Mouse (Mus musculus) heart, embryonic 16.5 days (tissue): ENCODE results near the gene Tmem129. TPM values are rescaled to one million over a fixed set of nuclear protein-coding genes. Genes with fewer than 3 reads are reported as not detected.

Experiments used
- ATAC-seq: fragments of 200-750 bp; cut with Nextera tagmentation; replicated peaks from 2 replicates; pipeline ENCODE4 v1.8.0; 2017; ENCODE audit warnings: moderate number of reproducible peaks; ENCODE audit not compliant: insufficient read depth, low FRiP score; ENCODE audit errors: extremely low read depth
- H3K27ac ChIP-seq: fragments of 300-500 bp; sonication (generic); 2 replicates; pipeline ENCODE4 v1.5.1; 2014; ENCODE audit warnings: mild to moderate bottlenecking, low read length, control low read depth, moderate library complexity
- H3K27me3 ChIP-seq: fragments of 300-500 bp; sonication (generic); 2 replicates; pipeline ENCODE4 v1.6.1; 2014; ENCODE audit warnings: low read length, mixed read lengths; ENCODE audit not compliant: control insufficient read depth, insufficient read depth
- H3K36me3 ChIP-seq: fragments of 300-500 bp; sonication (generic); 2 replicates; pipeline ENCODE4 v1.6.1; 2014; ENCODE audit not compliant: control insufficient read depth, insufficient read depth
- H3K4me1 ChIP-seq: fragments of 300-500 bp; sonication (generic); 2 replicates; pipeline ENCODE4 v1.6.1; 2014; ENCODE audit warnings: low read length, mixed read lengths; ENCODE audit not compliant: control insufficient read depth, insufficient read depth
- H3K4me2 ChIP-seq: fragments of 300-500 bp; sonication (generic); 2 replicates; pipeline ENCODE4 v1.6.1; 2014; ENCODE audit warnings: low read depth, mild to moderate bottlenecking, control low read depth, low read length
- H3K4me3 ChIP-seq: fragments of 300-500 bp; sonication (generic); 2 replicates; pipeline ENCODE4 v1.5.1; 2014; ENCODE audit warnings: mild to moderate bottlenecking, control low read depth, low read length
- H3K9ac ChIP-seq: fragments of 300-500 bp; sonication (generic); 2 replicates; pipeline ENCODE4 v1.6.1; 2014; ENCODE audit warnings: low read length, control low read depth
- H3K9me3 ChIP-seq: fragments of 300-500 bp; sonication (generic); replicated peaks from 2 replicates; pipeline ENCODE4 v1.6.1; 2016; ENCODE audit warnings: low read length; ENCODE audit not compliant: control insufficient read depth
- WGBS: fragments of 180-500 bp; shearing (Covaris S2); extraction: QIAGEN DNeasy Blood & Tissue Kit; methylation state at CpG from one replicate; pipeline ENCODE4 v1.1.7; 2014; 5-methylcytosine and 5-hydroxymethylcytosine counted together
- polyA plus RNA-seq: library from polyadenylated mRNA; unstranded; fragments of >200 nt; fragmentation: Nextera tagmentation; extraction: Ambion mirVana; gene quantifications from 2 replicates; pipeline ENCODE4 v1.2.1, GENCODE M21; 2015

Gene Tmem129
- polyA plus RNA-seq, 1 experiment from 2014 or later: 37.4 TPM

DNA sequence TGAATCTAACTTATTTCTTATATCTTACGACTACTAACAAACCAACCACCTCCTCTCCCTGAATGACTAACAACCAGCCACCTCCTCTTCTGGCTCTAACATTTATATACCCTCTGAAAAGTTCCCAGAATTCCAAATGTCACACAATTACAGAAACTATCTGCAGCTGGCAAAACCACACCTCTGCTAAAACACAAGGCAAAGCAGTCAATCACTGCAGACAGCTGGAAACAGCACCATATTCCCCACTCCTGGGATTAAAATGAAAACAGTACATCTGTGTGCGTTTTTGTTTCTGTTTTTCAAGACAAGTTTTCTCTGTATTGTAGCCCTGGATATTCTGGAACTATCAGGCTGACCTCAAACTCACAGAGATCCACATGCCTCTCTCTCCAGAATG is 35.5 kb downstream of the Tmem129 start:
- H3K9me3 ChIP-seq: no peaks in the 10 kb centered on the region
- H3K4me1 ChIP-seq: peaks cover 5% of the 10 kb centered on the region
- 91% methylated on average over 2 of the region's 2 CpGs for WGBS
- H3K36me3 ChIP-seq: no peaks in the 10 kb centered on the region
- no peak for ATAC-seq
- H3K27me3 ChIP-seq: no peaks in the 10 kb centered on the region
- H3K27ac ChIP-seq: no peak overlapping the region
- H3K4me2 ChIP-seq: no peak overlapping the region
- no peak overlapping the region for H3K4me3 ChIP-seq
- no peak overlapping the region for H3K9ac ChIP-seq

DNA sequence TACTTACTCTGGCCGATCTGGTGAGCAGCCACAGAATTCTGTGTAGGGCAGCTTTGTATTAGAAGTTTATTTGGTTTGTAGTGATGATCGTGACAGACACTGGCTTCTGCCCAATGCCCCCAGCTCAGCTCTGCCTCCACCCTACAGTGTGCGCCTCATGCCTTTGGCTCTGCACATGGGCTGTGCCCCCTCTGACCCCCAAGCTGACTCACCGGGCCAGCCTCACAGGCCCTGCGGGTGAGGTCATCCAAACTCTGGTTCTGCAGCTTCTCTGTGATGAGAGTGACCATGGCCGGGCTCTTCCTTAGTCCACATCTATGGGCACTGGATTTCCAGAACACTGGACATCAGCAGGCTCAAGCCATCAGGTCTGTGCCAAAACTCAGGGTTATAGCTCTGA is 43.8 kb downstream of the Tmem129 start:
- H3K9ac ChIP-seq: no peak overlapping the region
- H3K36me3 ChIP-seq: peaks cover 22% of the 10 kb centered on the region
- no peaks in the 10 kb centered on the region for H3K27me3 ChIP-seq
- no peak overlapping the region for H3K4me3 ChIP-seq
- H3K9me3 ChIP-seq: no peaks in the 10 kb centered on the region
- H3K4me2 ChIP-seq: no peak overlapping the region
- 78% methylated on average over 6 of the region's 6 CpGs for WGBS
- H3K27ac ChIP-seq: no peak overlapping the region
- no peak for ATAC-seq
- no peaks in the 10 kb centered on the region for H3K4me1 ChIP-seq

DNA sequence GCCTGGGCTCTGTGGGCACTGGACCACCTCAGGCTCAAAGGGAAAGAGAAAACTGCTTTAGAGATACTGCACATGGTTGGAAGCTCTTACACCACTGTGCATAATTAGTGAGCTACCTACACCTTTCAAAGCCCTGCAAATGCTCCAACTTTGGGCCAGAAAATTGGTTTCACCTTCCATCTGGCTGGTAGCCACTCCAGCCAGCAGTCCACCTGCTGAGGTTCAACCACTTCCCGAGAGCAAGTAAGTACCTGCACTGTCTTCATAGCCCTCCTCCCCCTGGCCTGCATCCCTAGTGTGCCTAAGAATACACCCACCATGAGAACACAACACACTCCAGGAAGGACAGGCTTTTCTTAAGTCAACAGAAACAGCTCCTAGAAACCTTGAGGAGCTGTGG is 46.4 kb downstream of the Tmem129 start:
- H3K27me3 ChIP-seq: no peaks in the 10 kb centered on the region
- WGBS: 85% methylated on average over 1 of the region's 1 CpGs
- H3K36me3 ChIP-seq: peaks cover 43% of the 10 kb centered on the region

DNA sequence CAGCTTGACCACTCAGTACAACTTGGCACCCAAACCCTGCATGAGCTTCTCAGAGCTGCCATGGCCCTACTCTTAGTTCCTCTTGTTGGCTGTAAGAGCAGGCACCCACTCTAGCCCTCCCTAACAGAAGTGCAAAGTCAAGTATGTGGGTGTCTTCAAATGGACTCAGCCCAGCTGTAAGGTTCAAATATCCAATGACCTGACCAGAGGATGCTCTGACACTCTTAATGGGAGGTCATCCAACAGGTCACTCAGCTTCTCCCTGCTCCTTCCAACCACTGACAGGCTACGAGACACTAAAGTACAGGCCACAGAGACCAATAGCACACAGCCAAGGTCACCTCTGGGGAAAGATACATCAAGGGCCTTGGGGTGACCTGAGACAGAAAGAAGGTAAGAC is 49.0 kb downstream of the Tmem129 start:
- Histone ChIP-seq H3K4me1 (no peaks in the 10 kb centered on the region), H3K27me3 (no peaks in the 10 kb centered on the region), H3K36me3 (peaks cover 44% of the 10 kb centered on the region), H3K9ac (no peak overlapping the region), H3K27ac (no peak overlapping the region), H3K4me2 (no peak overlapping the region), H3K9me3 (no peaks in the 10 kb centered on the region), H3K4me3 (no peak overlapping the region)
- ATAC-seq: no peak
- 77% methylated on average over 1 of the region's 1 CpGs for WGBS

More for the DNA sequence above, 46.4 kb downstream of the Tmem129 start:
- Histone ChIP-seq H3K4me2 (no peak overlapping the region), H3K4me3 (no peak overlapping the region), H3K4me1 (no peaks in the 10 kb centered on the region), H3K27ac (no peak overlapping the region), H3K9me3 (no peaks in the 10 kb centered on the region), H3K9ac (no peak overlapping the region)
- ATAC-seq: no peak

DNA sequence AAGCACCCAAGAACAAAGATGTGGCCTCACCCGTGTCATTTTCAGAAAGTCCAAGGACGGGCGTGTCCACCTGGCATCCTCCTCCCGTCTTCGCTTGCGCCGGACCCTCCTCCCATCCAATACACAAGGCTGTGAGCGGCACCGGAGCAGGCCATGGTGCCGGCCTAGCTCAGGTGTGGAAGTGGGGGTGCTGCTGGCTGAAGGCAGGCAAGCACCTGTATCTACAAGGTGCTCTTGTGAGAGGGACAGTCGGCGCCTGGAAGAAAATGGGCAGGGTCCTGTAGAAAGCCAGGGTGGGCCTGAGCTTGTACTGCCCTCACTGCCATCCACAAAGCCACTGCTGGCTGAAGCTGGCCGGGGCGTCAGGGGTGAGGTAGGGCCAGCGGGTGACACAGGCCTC is 50.8 kb downstream of the Tmem129 start:
- Histone ChIP-seq H3K9ac (no peak overlapping the region), H3K4me2 (no peak overlapping the region), H3K9me3 (no peaks in the 10 kb centered on the region), H3K4me1 (no peaks in the 10 kb centered on the region), H3K27ac (no peak overlapping the region), H3K27me3 (no peaks in the 10 kb centered on the region), H3K4me3 (no peak overlapping the region), H3K36me3 (peaks cover 37% of the 10 kb centered on the region)
- no peak for ATAC-seq
- WGBS: 95% methylated on average over 15 of the region's 15 CpGs

DNA sequence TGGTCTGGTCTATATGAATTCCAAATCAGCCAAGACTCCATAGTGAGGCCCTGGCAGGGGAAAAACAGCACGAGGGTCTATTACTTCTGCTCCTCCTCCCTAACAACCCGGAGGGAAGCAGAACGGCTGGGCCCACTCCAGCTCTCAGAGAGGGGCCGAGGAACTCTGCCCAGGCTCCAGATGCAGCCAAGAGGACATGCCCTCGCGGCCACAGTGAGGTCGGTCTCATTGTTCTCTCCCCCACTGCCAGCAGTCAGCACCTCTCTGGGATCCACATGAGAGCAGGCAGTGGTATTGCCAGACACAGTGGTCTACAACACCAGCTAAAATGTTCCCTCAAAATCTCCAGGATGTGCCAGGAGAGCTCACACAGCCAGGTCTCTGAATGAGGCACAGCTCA is 51.6 kb downstream of the Tmem129 start:
- Histone ChIP-seq H3K27me3 (no peaks in the 10 kb centered on the region), H3K36me3 (peaks cover 33% of the 10 kb centered on the region)

GRCm38 (mm10) chr5:33605314-33605713 is 52.9 kb downstream of the Tmem129 start:
- Histone ChIP-seq H3K4me3 (no peak overlapping the region), H3K9ac (no peak overlapping the region), H3K9me3 (no peaks in the 10 kb centered on the region), H3K4me1 (no peaks in the 10 kb centered on the region), H3K27ac (no peak overlapping the region), H3K4me2 (no peak overlapping the region), H3K36me3 (peaks cover 33% of the 10 kb centered on the region), H3K27me3 (no peaks in the 10 kb centered on the region)
- no peak for ATAC-seq
- 78% methylated on average over 5 of the region's 5 CpGs for WGBS

More for the DNA sequence above, 51.6 kb downstream of the Tmem129 start:
- Histone ChIP-seq H3K9me3 (no peaks in the 10 kb centered on the region), H3K9ac (no peak overlapping the region), H3K4me2 (no peak overlapping the region), H3K27ac (no peak overlapping the region), H3K4me3 (no peak overlapping the region), H3K4me1 (no peaks in the 10 kb centered on the region)
- ATAC-seq: no peak
- WGBS: 77% methylated on average over 7 of the region's 7 CpGs

Other genes with a start within 250 kb of the Tmem129 start
- not detected in 2 replicates for gene Nkx1-1, start 224.4 kb downstream of the Tmem129 start, polyA plus RNA-seq
- gene Fam53a, start 28.8 kb downstream of the Tmem129 start, polyA plus RNA-seq: 52.2 and 56.2 TPM in 2 replicates
- gene Gm9903, start 28.5 kb downstream of the Tmem129 start, polyA plus RNA-seq: 0.65 and 1.00 TPM in 2 replicates
- gene Slbp, start 5.8 kb downstream of the Tmem129 start, polyA plus RNA-seq: 119 and 138 TPM in 2 replicates
- gene Tacc3, start 288 bp downstream of the Tmem129 start, polyA plus RNA-seq: 114 and 122 TPM in 2 replicates
- 3.9 and 8.8 TPM in 2 replicates for gene Fgfr3, start 63.3 kb upstream of the Tmem129 start, polyA plus RNA-seq
- 45.8 and 52.4 TPM in 2 replicates for gene Letm1, start 124.4 kb upstream of the Tmem129 start, polyA plus RNA-seq
- 24.3 and 28.1 TPM in 2 replicates for gene Nsd2, start 162.3 kb upstream of the Tmem129 start, polyA plus RNA-seq